Mouse (Mus musculus): ENCODE results near the gene Nppb.

- no peak for TF ChIP-seq POLR2A (IDR thresholded peaks at IDR 0.05; ENCODE audit: borderline replicate concordance, control insufficient read depth, low read depth, low read length)
- TF ChIP-seq CTCF (IDR thresholded peaks at IDR 0.05; ENCODE audit: control insufficient read depth, insufficient read depth, low read length) = no peak
These were observed 8.0 kb downstream of the Nppb start for GRCm38 (mm10) chr4:147993571-147994095.
